10 mouse cellular contexts compared by ENCODE assay signal in the genomic region with DNA sequence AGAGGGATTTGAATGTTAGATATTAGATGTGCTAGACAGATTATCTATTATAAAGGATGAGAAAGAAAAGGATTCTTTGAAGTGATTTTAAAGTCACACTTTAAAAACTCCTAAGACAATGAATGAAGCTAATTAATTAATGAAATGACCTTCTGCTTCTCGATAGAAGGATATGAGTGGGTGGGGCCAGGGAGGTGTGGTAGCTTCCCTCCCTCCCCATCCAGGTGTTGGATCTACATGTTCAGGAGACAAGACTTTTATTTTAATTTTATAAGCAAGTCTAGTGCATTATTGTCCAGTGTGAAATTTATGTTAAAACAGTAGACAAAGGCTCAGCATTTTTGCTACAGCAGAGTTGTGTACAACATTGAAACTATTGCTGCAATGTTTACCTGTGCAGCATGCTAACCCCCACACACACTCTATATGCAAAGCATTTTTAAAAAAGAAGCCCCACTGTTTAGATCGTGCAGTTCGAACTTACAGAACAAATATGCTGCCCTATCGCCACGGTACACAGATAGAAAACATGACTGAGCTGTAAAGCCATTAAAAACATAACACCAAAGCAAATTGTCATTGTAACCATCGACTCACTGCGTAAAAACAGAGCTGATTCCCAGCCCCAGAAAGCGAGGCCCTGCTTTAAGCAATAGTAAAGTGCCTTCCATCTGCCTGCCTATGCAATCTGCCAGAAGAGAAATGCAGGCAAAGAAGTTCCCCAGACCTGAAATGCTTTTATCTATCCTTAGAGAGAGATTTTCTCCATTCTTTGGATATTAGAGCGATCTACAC.
DNase-seq lines count a peak whose midpoint lies in the region; ATAC-seq and TF ChIP-seq lines count a peak whose summit lies in the region.
"Had no signal": no experiment of that assay in that cellular context is flagged by ENCODE, and none has a peak within 500 bp of the region (broad histone marks: within the 10 kb centered on the region; RNA-seq: fewer than 3 reads in every experiment).

No protein-coding gene starts in this region.

- no peak overlapping the region for H3K27ac ChIP-seq in heart, embryonic 15.5 days
- peak overlapping the region; percentile 98 for H3K27ac ChIP-seq in forebrain, postnatal 0 days (ENCODE audit: low read depth, low read length)
- H3K27ac ChIP-seq in midbrain, embryonic 14.5 days (replicated peaks; ENCODE audit: low read depth, low read length) = peak overlapping the region; percentile 97
- H3K27ac ChIP-seq in liver, embryonic 11.5 days (ENCODE audit: low read depth, low read length) = no peak overlapping the region
- H3K27ac ChIP-seq: liver, embryonic 13.5 days had no signal

- H3K27me3 ChIP-seq in heart, embryonic 15.5 days = peaks cover 82% of the 10 kb centered on the region
- no peaks in the 10 kb centered on the region for H3K27me3 ChIP-seq in forebrain, postnatal 0 days (ENCODE audit: insufficient read depth, low read length)
- H3K27me3 ChIP-seq in midbrain, embryonic 14.5 days (ENCODE audit: control insufficient read depth, insufficient read depth, low read length) = no peaks in the 10 kb centered on the region
- peaks cover 77% of the 10 kb centered on the region for H3K27me3 ChIP-seq in liver, embryonic 11.5 days (replicated peaks; ENCODE audit: control insufficient read depth, insufficient read depth, low read length)

- DNase-seq in heart, adult 9 months (ENCODE audit: low spot score in 2 of 2) = no peak
- DNase-seq in brain, embryonic 14.5 days (ENCODE audit: low read depth) = peak; percentile 77
- DNase-seq in forebrain, postnatal 0 days = peak; percentile 78
- no peak for DNase-seq in midbrain, embryonic 14.5 days
- DNase-seq in thymus, postnatal 14 days = no peak
- no peak for DNase-seq in yolk sac, embryonic 10.5 days (ENCODE audit: low spot score)
- no peak for DNase-seq in liver, embryonic 11.5 days (ENCODE audit: low spot score)
- DNase-seq: liver, embryonic 13.5 days; thymus, postnatal 25 days had no signal

- TF ChIP-seq POLR2A in brain, embryonic 14.5 days (IDR thresholded peaks at IDR 0.05; ENCODE audit: borderline replicate concordance, extremely low read depth, insufficient read depth, insufficient read length, poor library complexity, severe bottlenecking) = no peak

- ATAC-seq in heart, embryonic 15.5 days (replicated peaks; ENCODE audit: insufficient number of reproducible peaks, insufficient read depth, low FRiP score, low read depth) = no peak
- ATAC-seq in forebrain, postnatal 0 days = no peak
- no peak for ATAC-seq in midbrain, embryonic 14.5 days (ENCODE audit: low FRiP score, low TSS enrichment)
- no peak for ATAC-seq in liver, embryonic 11.5 days (replicated peaks; ENCODE audit: low FRiP score)

- no peak overlapping the region for H3K9ac ChIP-seq in heart, embryonic 15.5 days
- H3K9ac ChIP-seq in forebrain, postnatal 0 days = peak overlapping the region; percentile 100
- H3K9ac ChIP-seq in midbrain, embryonic 14.5 days (replicated peaks; ENCODE audit: low read length) = peak overlapping the region; percentile 93
- H3K9ac ChIP-seq in liver, embryonic 11.5 days (ENCODE audit: low read depth, low read length) = no peak overlapping the region
- H3K9ac ChIP-seq: liver, embryonic 13.5 days had no signal

- peak overlapping the region; percentile 56 for H3K4me2 ChIP-seq in heart, embryonic 15.5 days
- peak overlapping the region; percentile 71 for H3K4me2 ChIP-seq in forebrain, postnatal 0 days (ENCODE audit: low read depth)
- H3K4me2 ChIP-seq in midbrain, embryonic 14.5 days (ENCODE audit: low read length) = peak overlapping the region; percentile 95
- no peak overlapping the region for H3K4me2 ChIP-seq in liver, embryonic 11.5 days

- peaks cover 15% of the 10 kb centered on the region for H3K4me1 ChIP-seq in heart, embryonic 15.5 days (replicated peaks)
- H3K4me1 ChIP-seq in forebrain, postnatal 0 days (ENCODE audit: insufficient read depth) = no peaks in the 10 kb centered on the region
- H3K4me1 ChIP-seq in midbrain, embryonic 14.5 days (ENCODE audit: control insufficient read depth, insufficient read depth, low read length) = 0 out of 2 replicates have a peak, but pooled peaks cover 2% of the 10 kb centered on the region
- H3K4me1 ChIP-seq in liver, embryonic 11.5 days (replicated peaks; ENCODE audit: control insufficient read depth, insufficient read depth, low read length) = no peaks in the 10 kb centered on the region
- H3K4me1 ChIP-seq: liver, embryonic 13.5 days had no signal

- 12% methylated on average over 9 of the region's 9 CpGs for WGBS in heart, embryonic 15.5 days
- WGBS in forebrain, postnatal 0 days = under 1% methylated on average over 9 of the region's 9 CpGs
- WGBS in midbrain, embryonic 14.5 days = under 1% methylated on average over 9 of the region's 9 CpGs
- WGBS in liver, embryonic 11.5 days = 9% methylated on average over 9 of the region's 9 CpGs

- H3K9me3 ChIP-seq in heart, embryonic 15.5 days (replicated peaks) = no peaks in the 10 kb centered on the region
- no peaks in the 10 kb centered on the region for H3K9me3 ChIP-seq in forebrain, postnatal 0 days (ENCODE audit: low read length)
- no peaks in the 10 kb centered on the region for H3K9me3 ChIP-seq in midbrain, embryonic 14.5 days (ENCODE audit: control insufficient read depth, low read length)
- no peaks in the 10 kb centered on the region for H3K9me3 ChIP-seq in liver, embryonic 11.5 days (ENCODE audit: control insufficient read depth, low read length)
- H3K9me3 ChIP-seq: liver, embryonic 13.5 days had no signal

- peak overlapping the region; percentile 41; the same call in 1 of the 2 replicates for H3K4me3 ChIP-seq in heart, embryonic 15.5 days
- peak overlapping the region; percentile 48 for H3K4me3 ChIP-seq in forebrain, postnatal 0 days (ENCODE audit: low read depth, low read length)
- H3K4me3 ChIP-seq in midbrain, embryonic 14.5 days (replicated peaks; ENCODE audit: low read depth, low read length) = peak overlapping the region; percentile 86
- H3K4me3 ChIP-seq in liver, embryonic 11.5 days (ENCODE audit: low read depth, low read length) = no peak overlapping the region

- no peaks in the 10 kb centered on the region for H3K36me3 ChIP-seq in heart, embryonic 15.5 days
- H3K36me3 ChIP-seq in forebrain, postnatal 0 days (ENCODE audit: insufficient read depth) = peaks cover 25% of the 10 kb centered on the region
- peaks cover 65% of the 10 kb centered on the region for H3K36me3 ChIP-seq in midbrain, embryonic 14.5 days (ENCODE audit: control insufficient read depth, insufficient read depth, low read length)
- H3K36me3 ChIP-seq in liver, embryonic 11.5 days (ENCODE audit: control insufficient read depth, insufficient read depth, low read length) = no peaks in the 10 kb centered on the region
- H3K36me3 ChIP-seq: liver, embryonic 13.5 days had no signal

- no peak for TF ChIP-seq CTCF in brain, embryonic 14.5 days (IDR thresholded peaks at IDR 0.05; ENCODE audit: borderline replicate concordance, extremely low read depth, insufficient read depth, insufficient read length)
- no peak for TF ChIP-seq CTCF in forebrain, postnatal 0 days (IDR thresholded peaks at IDR 0.05; ENCODE audit: low read depth)

Comparison
In these comparisons a context has a peak if more than half of its experiments do, and no peak if none do; other contexts are left out.
1. H3K27ac ChIP-seq: peak in forebrain, postnatal 0 days (single experiment) and midbrain, embryonic 14.5 days (single experiment); none in heart, embryonic 15.5 days (single experiment) and liver, embryonic 11.5 days (single experiment).
2. H3K9ac ChIP-seq: peak in forebrain, postnatal 0 days (single experiment) and midbrain, embryonic 14.5 days (single experiment); none in heart, embryonic 15.5 days (single experiment) and liver, embryonic 11.5 days (single experiment).
3. DNase-seq: peak in brain, embryonic 14.5 days (single experiment) and forebrain, postnatal 0 days (single experiment); none in heart, adult 9 months (0 of 2), midbrain, embryonic 14.5 days (single experiment), thymus, postnatal 14 days (single experiment), yolk sac, embryonic 10.5 days (single experiment) and liver, embryonic 11.5 days (single experiment).